Mouse (Mus musculus): ENCODE data around the gene Kcnq1.

Gene Kcnq1

GRCm38 (mm10) chr7:143106062-143106461, at the start of gene Kcnq1:
Kcnq1 (plus strand) TSS chr7:143106362.
- DNase-seq (ENCODE audit: low read depth in 2 of 2, low spot score in 2 of 2), result no peak

- no peak for DNase-seq (ENCODE audit: low read depth in 2 of 2, low spot score in 2 of 2)
Observed at GRCm38 (mm10) chr7:143057023-143057422, 49.1 kb upstream of the Kcnq1 start.

- no peak for DNase-seq (ENCODE audit: low read depth in 2 of 2, low spot score in 2 of 2)
Observed at GRCm38 (mm10) chr7:143057667-143058220, 48.4 kb upstream of the Kcnq1 start.

- no peak for DNase-seq (ENCODE audit: low read depth in 2 of 2, low spot score in 2 of 2)
Observed at GRCm38 (mm10) chr7:143058221-143058697, 47.9 kb upstream of the Kcnq1 start.

GRCm38 (mm10) chr7:143059202-143059870, 46.8 kb upstream of the Kcnq1 start:
- no peak for DNase-seq (ENCODE audit: low read depth in 2 of 2, low spot score in 2 of 2)

- DNase-seq (ENCODE audit: low read depth in 2 of 2, low spot score in 2 of 2), result no peak
Observed at GRCm38 (mm10) chr7:143062704-143063103, 43.5 kb upstream of the Kcnq1 start.

- DNase-seq (ENCODE audit: low read depth in 2 of 2, low spot score in 2 of 2), result no peak
Observed at GRCm38 (mm10) chr7:143064226-143064625, 41.9 kb upstream of the Kcnq1 start.

GRCm38 (mm10) chr7:143065692-143066091, 40.5 kb upstream of the Kcnq1 start:
- no peak for DNase-seq (ENCODE audit: low read depth in 2 of 2, low spot score in 2 of 2)

- DNase-seq (ENCODE audit: low read depth in 2 of 2, low spot score in 2 of 2), result no peak
Observed at GRCm38 (mm10) chr7:143067469-143067868, 38.7 kb upstream of the Kcnq1 start.

- no peak for DNase-seq (ENCODE audit: low read depth in 2 of 2, low spot score in 2 of 2)
Observed at GRCm38 (mm10) chr7:143067897-143068296, 38.3 kb upstream of the Kcnq1 start.

- DNase-seq (ENCODE audit: low read depth in 2 of 2, low spot score in 2 of 2), result peak in 1 of 2 experiments; percentile 8
Observed at GRCm38 (mm10) chr7:143068316-143068881, 37.8 kb upstream of the Kcnq1 start.

GRCm38 (mm10) chr7:143068882-143069591, 37.1 kb upstream of the Kcnq1 start, which contains the start of gene Tssc4:
Tssc4 (plus strand) TSS chr7:143069249.
- DNase-seq (ENCODE audit: low read depth in 2 of 2, low spot score in 2 of 2), result peak; percentile 92 to 93

- no peak for DNase-seq (ENCODE audit: low read depth in 2 of 2, low spot score in 2 of 2)
Observed at GRCm38 (mm10) chr7:143069751-143070400, 36.3 kb upstream of the Kcnq1 start.

GRCm38 (mm10) chr7:143070506-143071070, 35.6 kb upstream of the Kcnq1 start:
- no peak for DNase-seq (ENCODE audit: low read depth in 2 of 2, low spot score in 2 of 2)

GRCm38 (mm10) chr7:143072605-143073004, 33.6 kb upstream of the Kcnq1 start:
- DNase-seq (ENCODE audit: low read depth in 2 of 2, low spot score in 2 of 2), result no peak

GRCm38 (mm10) chr7:143073086-143073485, 33.1 kb upstream of the Kcnq1 start:
- DNase-seq (ENCODE audit: low read depth in 2 of 2, low spot score in 2 of 2), result peak; percentile 26 to 48

- DNase-seq (ENCODE audit: low read depth in 2 of 2, low spot score in 2 of 2), result no peak
Observed at GRCm38 (mm10) chr7:143075394-143075793, 30.8 kb upstream of the Kcnq1 start.

GRCm38 (mm10) chr7:143077351-143077750, 28.8 kb upstream of the Kcnq1 start:
- DNase-seq (ENCODE audit: low read depth in 2 of 2, low spot score in 2 of 2), result no peak

- DNase-seq (ENCODE audit: low read depth in 2 of 2, low spot score in 2 of 2), result no peak
Observed at GRCm38 (mm10) chr7:143082024-143082423, 24.1 kb upstream of the Kcnq1 start.

- no peak for DNase-seq (ENCODE audit: low read depth in 2 of 2, low spot score in 2 of 2)
Observed at GRCm38 (mm10) chr7:143083708-143084107, 22.5 kb upstream of the Kcnq1 start.

GRCm38 (mm10) chr7:143086366-143086765, 19.8 kb upstream of the Kcnq1 start:
- DNase-seq (ENCODE audit: low read depth in 2 of 2, low spot score in 2 of 2), result peak; percentile 51 to 63

All from CD8-positive naive resting alpha-beta T cell, adult 2 months (primary cell).